Mouse (Mus musculus): ENCODE results near the gene Cyp21a1. TPM values are rescaled to one million over a fixed set of nuclear protein-coding genes. Genes with fewer than 3 reads are reported as not detected.

The Cyp21a1 gene
- polyA plus RNA-seq, 1 experiment from 2014 or later = not detected

Small RNAs within 50 kb of the gene (microRNA-seq; reads per million reads assigned to microRNA genes)
- gene Gm27471 = not detected
- gene Mir6970 = 0.65 reads per million
- gene Mir6971 = 3.7 reads per million, percentile 15 among the genes with 10 or more reads in this experiment

Other genes with a start within 250 kb of the Cyp21a1 start
- 7.8 and 7.9 TPM in 2 replicates for gene Notch4, start 240.3 kb downstream of the Cyp21a1 start, polyA plus RNA-seq (2015; fragmentation: Nextera tagmentation; extraction: Ambion mirVana)
- 4.1 TPM in 2 replicates for gene Gpsm3, start 214.8 kb downstream of the Cyp21a1 start, polyA plus RNA-seq (2015; fragmentation: Nextera tagmentation; extraction: Ambion mirVana)
- 8.9 TPM in 2 replicates for gene Pbx2, start 213.3 kb downstream of the Cyp21a1 start, polyA plus RNA-seq (2015; fragmentation: Nextera tagmentation; extraction: Ambion mirVana)
- gene Ager, start 206.7 kb downstream of the Cyp21a1 start, polyA plus RNA-seq (2015; fragmentation: Nextera tagmentation; extraction: Ambion mirVana) = 1.8 TPM in 2 replicates
- 270 and 283 TPM in 2 replicates for gene Rnf5, start 200.9 kb downstream of the Cyp21a1 start, polyA plus RNA-seq (2015; fragmentation: Nextera tagmentation; extraction: Ambion mirVana)
- gene Agpat1, start 200.3 kb downstream of the Cyp21a1 start, polyA plus RNA-seq (2015; fragmentation: Nextera tagmentation; extraction: Ambion mirVana) = 123 and 142 TPM in 2 replicates
- gene Egfl8, start 188.6 kb downstream of the Cyp21a1 start, polyA plus RNA-seq (2015; fragmentation: Nextera tagmentation; extraction: Ambion mirVana) = 10.1 and 12.8 TPM in 2 replicates
- 19.1 and 20.4 TPM in 2 replicates for gene Ppt2, start 176.1 kb downstream of the Cyp21a1 start, polyA plus RNA-seq (2015; fragmentation: Nextera tagmentation; extraction: Ambion mirVana)
- gene Prrt1, start 175.0 kb downstream of the Cyp21a1 start, polyA plus RNA-seq (2015; fragmentation: Nextera tagmentation; extraction: Ambion mirVana) = 6.8 and 9.8 TPM in 2 replicates
- 16.1 and 16.4 TPM in 2 replicates for gene Fkbpl, start 159.8 kb downstream of the Cyp21a1 start, polyA plus RNA-seq (2015; fragmentation: Nextera tagmentation; extraction: Ambion mirVana)
- gene Atf6b, start 157.4 kb downstream of the Cyp21a1 start, polyA plus RNA-seq (2015; fragmentation: Nextera tagmentation; extraction: Ambion mirVana) = 108 and 120 TPM in 2 replicates
- 0.27 and 0.31 TPM in 2 replicates for gene Tnxb, start 134.0 kb downstream of the Cyp21a1 start, polyA plus RNA-seq (2015; fragmentation: Nextera tagmentation; extraction: Ambion mirVana)
- gene C4b, start 60.7 kb downstream of the Cyp21a1 start, polyA plus RNA-seq (2015; fragmentation: Nextera tagmentation; extraction: Ambion mirVana) = 0.21 and 0.47 TPM in 2 replicates
- gene Stk19, start 32.4 kb upstream of the Cyp21a1 start, polyA plus RNA-seq (2015; fragmentation: Nextera tagmentation; extraction: Ambion mirVana) = 43.9 TPM in 2 replicates
- gene Dxo, start 32.5 kb upstream of the Cyp21a1 start, polyA plus RNA-seq (2015; fragmentation: Nextera tagmentation; extraction: Ambion mirVana) = 67.2 and 68.3 TPM in 2 replicates
- gene Skiv2l, start 45.6 kb upstream of the Cyp21a1 start, polyA plus RNA-seq (2015; fragmentation: Nextera tagmentation; extraction: Ambion mirVana) = 59.4 and 63.4 TPM in 2 replicates
- gene Nelfe, start 45.8 kb upstream of the Cyp21a1 start, polyA plus RNA-seq (2015; fragmentation: Nextera tagmentation; extraction: Ambion mirVana) = 81.0 and 94.4 TPM in 2 replicates
- gene Cfb, start 58.0 kb upstream of the Cyp21a1 start, polyA plus RNA-seq (2015; fragmentation: Nextera tagmentation; extraction: Ambion mirVana) = 2.5 and 4.1 TPM in 2 replicates
- gene Zbtb12, start 74.9 kb upstream of the Cyp21a1 start, polyA plus RNA-seq (2015; fragmentation: Nextera tagmentation; extraction: Ambion mirVana) = 11.9 and 12.9 TPM in 2 replicates
- gene Gm20547, start 77.5 kb upstream of the Cyp21a1 start, polyA plus RNA-seq (2015; fragmentation: Nextera tagmentation; extraction: Ambion mirVana) = not detected in 2 replicates
- 2.4 and 3.7 TPM in 2 replicates for gene C2, start 93.7 kb upstream of the Cyp21a1 start, polyA plus RNA-seq (2015; fragmentation: Nextera tagmentation; extraction: Ambion mirVana)
- 90.9 and 96.7 TPM in 2 replicates for gene Ehmt2, start 93.9 kb upstream of the Cyp21a1 start, polyA plus RNA-seq (2015; fragmentation: Nextera tagmentation; extraction: Ambion mirVana)
- 0.09 TPM in 1 of 2 replicates, not detected in the other for gene Slc44a4, start 109.9 kb upstream of the Cyp21a1 start, polyA plus RNA-seq (2015; fragmentation: Nextera tagmentation; extraction: Ambion mirVana)
- gene Neu1, start 126.7 kb upstream of the Cyp21a1 start, polyA plus RNA-seq (2015; fragmentation: Nextera tagmentation; extraction: Ambion mirVana) = 35.9 and 38.3 TPM in 2 replicates
- gene Hspa1b, start 154.7 kb upstream of the Cyp21a1 start, polyA plus RNA-seq (2015; fragmentation: Nextera tagmentation; extraction: Ambion mirVana) = 0.31 and 0.51 TPM in 2 replicates
- 1.0 TPM in 1 of 2 replicates, not detected in the other for gene Gm20481, start 165.4 kb upstream of the Cyp21a1 start, polyA plus RNA-seq (2015; fragmentation: Nextera tagmentation; extraction: Ambion mirVana)
- 12.0 and 13.1 TPM in 2 replicates for gene Hspa1a, start 167.6 kb upstream of the Cyp21a1 start, polyA plus RNA-seq (2015; fragmentation: Nextera tagmentation; extraction: Ambion mirVana)
- gene Hspa1l, start 168.1 kb upstream of the Cyp21a1 start, polyA plus RNA-seq (2015; fragmentation: Nextera tagmentation; extraction: Ambion mirVana) = 1.3 and 1.8 TPM in 2 replicates
- gene Lsm2, start 177.3 kb upstream of the Cyp21a1 start, polyA plus RNA-seq (2015; fragmentation: Nextera tagmentation; extraction: Ambion mirVana) = 109 and 113 TPM in 2 replicates
- gene Vars, start 196.4 kb upstream of the Cyp21a1 start, polyA plus RNA-seq (2015; fragmentation: Nextera tagmentation; extraction: Ambion mirVana) = 60.4 and 68.7 TPM in 2 replicates
- 0.14 TPM in 2 replicates for gene Vwa7, start 212.0 kb upstream of the Cyp21a1 start, polyA plus RNA-seq (2015; fragmentation: Nextera tagmentation; extraction: Ambion mirVana)
- 1.6 and 2.3 TPM in 2 replicates for gene Sapcd1, start 223.5 kb upstream of the Cyp21a1 start, polyA plus RNA-seq (2015; fragmentation: Nextera tagmentation; extraction: Ambion mirVana)
- 1.6 and 3.4 TPM in 2 replicates for gene Msh5, start 242.2 kb upstream of the Cyp21a1 start, polyA plus RNA-seq (2015; fragmentation: Nextera tagmentation; extraction: Ambion mirVana)
- gene Clic1, start 245.4 kb upstream of the Cyp21a1 start, polyA plus RNA-seq (2015; fragmentation: Nextera tagmentation; extraction: Ambion mirVana) = 87.4 TPM in 2 replicates

All from hindbrain, embryonic 15.5 days (tissue).